Mouse (Mus musculus) left cerebral cortex, adult 18-20 months (tissue): Measurements from ENCODE around the gene Pitpnm2. TPM values are rescaled to one million over a fixed set of nuclear protein-coding genes. Genes with fewer than 3 reads are reported as not detected.
A peak's percentile ranks its signal among the peaks of the same experiment; 100 is the strongest.

Experiments
- DNase-seq, 2 experiments: peaks; one replicate each; pipeline ENCODE4 v3.0.0; 2021 to 2022; ENCODE audit warnings: low spot score in 2 of 2, mixed read lengths in 1 of 2
- total RNA-seq, 2 experiments: library from RNA; stranded (reverse); gene quantifications; 2 replicates each; pipeline ENCODE4 v1.2.3; 2021

Pitpnm2 gene
- total RNA-seq, 2 experiments from 2014 or later, result 259 to 274 TPM

GRCm38 (mm10) chr5:124100128-124101044 lies 149.2 kb downstream of the Pitpnm2 start:
- no peak for DNase-seq

GRCm38 (mm10) chr5:124098923-124099322 lies 150.6 kb downstream of the Pitpnm2 start:
- no peak for DNase-seq

DNA sequence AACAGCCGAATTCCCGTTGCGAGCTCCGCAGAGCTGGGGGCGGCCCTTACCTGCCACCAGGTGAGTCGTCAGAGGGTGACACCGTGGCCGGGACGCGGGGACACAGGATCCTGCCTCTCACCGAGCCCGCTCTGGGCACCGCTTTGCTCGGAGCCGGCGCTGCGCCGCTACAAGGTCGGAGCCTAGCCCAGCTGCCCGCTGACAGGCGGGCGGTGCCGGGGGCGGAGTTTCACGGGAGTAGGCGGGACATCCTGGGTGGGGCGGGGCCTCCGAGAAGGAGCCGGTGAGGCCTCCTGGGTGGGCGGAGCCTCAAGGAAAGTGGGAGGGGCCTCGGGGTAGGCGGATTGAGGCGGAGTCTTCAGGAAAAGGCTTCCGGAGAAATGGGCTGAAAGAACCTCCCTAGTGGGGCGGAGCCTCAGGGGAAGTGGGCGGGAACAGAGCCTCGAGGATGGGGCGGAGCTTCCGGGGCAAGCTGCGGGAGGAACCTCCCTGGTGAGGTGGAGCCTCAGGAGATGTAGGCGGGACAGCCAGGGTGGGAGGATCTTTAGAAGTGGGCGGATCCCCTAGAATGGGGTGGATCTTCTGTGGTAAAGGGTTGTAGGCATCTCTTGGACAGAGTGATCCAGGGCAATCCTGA lies 153.8 kb downstream of the Pitpnm2 start, which contains the start of gene Abcb9:
Abcb9 (minus strand) TSS at position 203 of the 637 bp plus-strand sequence.
- peak; percentile 97 to 98 for DNase-seq

DNA sequence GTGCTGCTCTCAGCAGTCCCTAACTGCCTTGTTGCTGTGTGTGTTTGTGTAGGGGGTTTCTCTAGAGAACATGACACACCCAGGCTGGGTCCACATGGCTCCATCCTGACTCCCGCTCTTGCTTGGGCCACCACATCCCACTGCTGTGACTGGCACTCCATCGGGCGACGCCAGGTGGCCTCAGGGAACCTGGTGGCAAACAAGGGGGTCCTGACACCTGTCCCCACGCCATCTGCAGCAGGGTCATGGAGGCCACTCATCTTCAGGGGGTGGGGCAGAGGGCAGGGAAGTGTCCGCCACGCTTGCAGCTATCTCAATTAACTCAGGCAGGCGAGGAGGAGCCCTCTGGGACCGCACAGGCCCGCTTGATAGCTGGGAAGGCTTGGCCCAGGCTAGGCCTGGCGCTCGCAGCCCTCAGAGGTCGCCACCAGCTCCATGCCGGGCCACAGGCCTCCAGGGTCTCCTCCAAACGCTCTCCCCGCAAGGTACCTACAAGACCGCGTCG lies 154.4 kb downstream of the Pitpnm2 start:
- DNase-seq, result peak in 1 of 2 experiments; percentile 12

DNA sequence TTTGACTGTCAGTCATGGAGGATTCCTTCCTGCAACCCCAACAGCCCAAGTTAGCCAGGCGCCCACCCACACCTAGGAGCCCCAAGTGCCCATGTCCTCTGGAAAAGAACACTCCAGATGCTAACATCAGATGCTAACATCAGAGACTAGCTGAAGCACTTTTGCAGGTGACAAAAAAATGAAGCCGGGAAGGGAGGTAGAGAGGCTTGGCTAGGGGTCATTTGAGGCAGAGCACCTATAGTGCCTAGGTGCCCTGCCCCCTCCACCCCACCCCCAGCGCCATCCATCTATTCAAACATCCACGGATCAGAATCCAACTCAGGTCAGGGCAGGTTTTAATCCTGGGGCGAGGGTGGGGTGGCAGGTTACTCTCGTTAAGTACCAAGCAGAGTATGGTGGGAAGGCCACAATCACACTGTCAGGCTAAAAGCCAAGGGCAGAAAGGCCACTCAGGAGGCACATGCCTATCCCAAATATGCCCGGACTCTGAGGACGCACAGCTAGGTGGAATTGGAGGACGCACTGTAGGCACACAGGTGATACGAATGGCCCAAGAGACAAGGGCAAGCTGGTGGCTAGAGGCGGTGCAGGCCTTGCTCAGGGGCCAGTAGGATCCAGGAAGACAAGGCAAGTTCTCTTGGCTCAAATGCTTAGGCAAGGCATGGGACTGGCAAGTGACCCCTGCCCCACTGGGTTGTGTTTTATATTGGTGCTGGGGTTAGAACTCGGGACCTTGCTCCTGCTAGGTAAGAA lies 155.5 kb downstream of the Pitpnm2 start:
- no peak for DNase-seq

- peak; percentile 91 for DNase-seq
Observed at GRCm38 (mm10) chr5:124093120-124093794, 156.3 kb downstream of the Pitpnm2 start.

- DNase-seq, result no peak
Observed at GRCm38 (mm10) chr5:124091951-124092406, 157.6 kb downstream of the Pitpnm2 start.

DNA sequence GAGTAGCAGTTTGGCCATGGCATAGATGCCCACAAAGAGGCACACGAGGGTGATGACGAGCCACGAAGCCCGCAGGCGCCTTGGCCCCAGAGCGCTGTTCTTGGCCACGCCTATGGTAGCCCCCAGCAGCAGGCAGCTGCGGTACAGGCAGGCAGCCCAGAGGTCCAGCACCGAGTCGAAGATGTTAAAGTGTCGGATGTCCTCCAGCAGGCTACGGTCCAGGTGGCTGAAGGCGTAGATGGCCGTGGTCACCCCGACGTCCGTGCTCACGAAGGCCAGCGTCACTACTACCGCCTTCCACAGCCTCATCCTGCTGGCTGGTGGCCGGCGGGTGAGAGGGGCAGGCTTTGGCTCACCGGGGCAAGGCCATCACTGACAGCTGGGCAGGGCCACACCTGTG lies 159.7 kb downstream of the Pitpnm2 start:
- no peak for DNase-seq

- no peak for DNase-seq
Observed at GRCm38 (mm10) chr5:124086876-124087275, 162.7 kb downstream of the Pitpnm2 start.

- DNase-seq, result no peak
Observed at GRCm38 (mm10) chr5:124085513-124085912, 164.0 kb downstream of the Pitpnm2 start.

DNA sequence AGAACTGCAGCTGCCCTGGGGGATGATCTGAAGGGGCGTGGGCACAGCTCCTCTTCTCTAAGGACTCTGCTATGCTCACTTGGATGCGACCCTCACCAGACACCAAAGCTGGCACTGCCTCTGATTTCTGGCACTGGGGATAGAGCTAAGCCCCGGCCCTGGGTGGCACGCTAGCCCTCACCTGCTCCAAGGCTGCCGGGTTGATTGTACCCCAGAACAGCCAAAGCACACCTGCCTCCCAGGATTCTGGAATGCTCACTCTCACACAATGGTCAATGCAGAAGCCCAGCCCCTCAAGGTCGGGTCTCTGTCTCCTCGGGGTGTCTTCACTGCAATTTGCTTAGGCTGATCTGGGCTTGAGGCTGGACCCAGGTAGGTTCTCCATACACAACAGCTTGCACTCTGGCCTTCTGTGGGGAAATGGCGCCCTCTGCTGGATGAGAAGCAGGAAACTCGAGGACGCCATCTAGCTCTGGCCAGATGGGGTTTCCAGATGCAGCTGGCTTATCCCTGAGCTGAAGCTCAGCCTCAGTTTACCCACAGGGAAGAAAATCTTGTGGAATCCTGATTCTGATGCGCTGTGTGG lies 164.9 kb downstream of the Pitpnm2 start:
- DNase-seq, result peak; percentile 84 to 94

GRCm38 (mm10) chr5:124083850-124084587 lies 165.5 kb downstream of the Pitpnm2 start:
- no peak for DNase-seq

- no peak for DNase-seq
Observed at GRCm38 (mm10) chr5:124082941-124083688, 166.4 kb downstream of the Pitpnm2 start.

DNA sequence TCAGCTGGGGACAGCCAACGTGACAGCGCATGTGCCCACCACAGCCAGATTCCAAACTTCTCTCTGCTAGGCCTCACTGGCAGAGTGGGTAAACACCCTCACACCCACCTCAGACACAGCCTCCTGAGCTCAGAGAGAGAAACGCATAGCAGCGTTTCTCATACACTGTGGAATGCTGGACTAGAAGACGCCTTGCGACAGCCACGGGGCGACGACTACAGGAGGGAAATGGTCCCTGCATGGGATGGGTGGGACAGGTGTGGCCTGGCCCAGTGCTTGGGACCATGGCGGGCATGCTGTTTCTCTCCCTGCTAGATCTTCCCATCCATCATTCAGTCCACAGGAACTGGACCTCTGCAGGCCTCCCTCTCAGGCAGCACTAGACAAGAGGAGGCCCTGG lies 167.1 kb downstream of the Pitpnm2 start:
- no peak for DNase-seq

DNA sequence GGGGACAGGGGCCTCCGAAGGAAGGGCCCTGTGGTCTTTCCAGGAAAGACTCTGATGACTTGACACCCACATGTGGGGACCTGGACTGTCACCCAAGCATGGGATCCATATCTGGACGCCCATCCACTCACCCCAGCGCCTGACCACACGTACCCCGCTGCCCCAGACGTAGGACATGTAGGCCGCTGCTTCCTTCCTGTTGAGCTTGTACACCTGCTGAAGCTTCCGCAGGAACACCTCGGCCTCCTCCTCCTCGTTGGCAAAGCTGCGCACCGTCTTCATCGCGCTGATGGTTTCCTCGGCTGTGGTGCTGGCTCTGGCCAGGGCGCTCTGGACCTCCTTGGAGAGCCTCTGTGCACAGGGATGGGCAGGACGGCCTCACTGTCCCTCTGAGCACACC lies 169.7 kb downstream of the Pitpnm2 start:
- DNase-seq, result no peak

DNA sequence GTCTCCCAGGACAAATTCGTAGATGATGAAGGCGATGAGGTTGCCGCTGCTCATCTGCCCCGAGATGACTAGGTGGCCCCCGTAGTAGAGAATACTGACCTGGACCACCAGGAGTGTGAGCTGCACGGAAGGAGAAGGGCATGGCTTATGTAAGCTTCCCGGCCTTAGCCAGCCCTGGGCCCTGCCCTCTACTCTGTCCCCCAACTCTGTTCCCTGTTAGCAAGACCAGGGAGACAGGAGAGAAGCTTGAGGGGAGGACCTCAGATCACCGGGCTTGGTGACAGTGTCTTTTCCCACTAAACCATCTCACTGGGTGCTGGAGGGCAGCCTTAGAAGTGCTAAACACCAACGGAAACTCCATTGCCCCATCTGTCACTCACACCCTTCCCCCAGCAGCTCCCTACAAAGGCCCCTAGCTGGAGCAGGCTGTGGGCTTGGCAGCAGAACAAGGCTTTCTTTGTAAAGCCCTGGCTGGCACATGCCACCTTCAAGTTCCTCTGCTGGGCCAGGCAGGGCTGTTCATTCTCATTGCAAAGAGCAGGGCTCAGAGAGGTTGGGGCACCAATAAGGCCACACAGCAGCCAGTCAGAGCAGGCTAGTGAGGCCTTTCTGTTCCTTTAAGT lies 170.7 kb downstream of the Pitpnm2 start:
- peak; percentile 59 to 68 for DNase-seq

- no peak for DNase-seq
Observed at GRCm38 (mm10) chr5:124077856-124078460, 171.6 kb downstream of the Pitpnm2 start.

GRCm38 (mm10) chr5:124077241-124077640 lies 172.3 kb downstream of the Pitpnm2 start:
- no peak for DNase-seq
